Mouse (Mus musculus) small intestine, adult 2 months (tissue): ENCODE measurements around the gene Cacna2d3. TPM values are rescaled to one million over a fixed set of nuclear protein-coding genes. Genes with fewer than 3 reads are reported as not detected.

Experiments
- H3K27ac ChIP-seq: fragments of 200-500 bp; 2 replicates; pipeline ENCODE4 v1.5.1; 2012; ENCODE audit warnings: low read depth, low read length, control low read depth, inconsistent platforms; ENCODE audit not compliant: insufficient read depth
- H3K27me3 ChIP-seq: fragments of 200-500 bp; 2 replicates; pipeline ENCODE4 v1.6.1; 2012; ENCODE audit warnings: mild to moderate bottlenecking, moderate library complexity, low read length, inconsistent platforms; ENCODE audit not compliant: control insufficient read depth, insufficient read depth
- H3K36me3 ChIP-seq: fragments of 200-500 bp; 2 replicates; pipeline ENCODE4 v1.6.1; 2012; ENCODE audit warnings: mild to moderate bottlenecking, low read length, control low read depth, inconsistent platforms; ENCODE audit not compliant: control insufficient read depth, insufficient read depth
- H3K4me1 ChIP-seq: fragments of 200-500 bp; 2 replicates; pipeline ENCODE4 v1.6.1; 2012; ENCODE audit warnings: low read length, inconsistent platforms, mixed read lengths; ENCODE audit not compliant: control insufficient read depth, insufficient read depth, insufficient read length
- H3K4me3 ChIP-seq: fragments of 200-500 bp; 2 replicates; pipeline ENCODE4 v1.5.1; 2012; ENCODE audit warnings: low read depth, mild to moderate bottlenecking, control low read depth, inconsistent platforms, low read length, moderate library complexity
- CTCF ChIP-seq: fragments of 200-500 bp; IDR thresholded peaks from 2 replicates; pipeline ENCODE4 v1.5.1; 2012; ENCODE audit warnings: low read depth, mild to moderate bottlenecking, control low read depth, inconsistent platforms, low read length, moderate library complexity, mixed read lengths; ENCODE audit not compliant: insufficient replicate concordance, insufficient read length; ENCODE audit errors: extremely low read depth
- POLR2A ChIP-seq: fragments of 200-500 bp; IDR thresholded peaks from 2 replicates; pipeline ENCODE4 v1.6.1; 2012; ENCODE audit warnings: low read depth, mild to moderate bottlenecking, control low read depth, inconsistent platforms, low read length, moderate library complexity
- WGBS: fragments of 180-500 bp; shearing (Covaris S2); methylation state at CpG from one replicate; pipeline ENCODE4 v1.1.7; 2018; 5-methylcytosine and 5-hydroxymethylcytosine counted together
- polyA plus RNA-seq: library from polyadenylated mRNA; depleted of rRNA; stranded (reverse); fragments of >200 nt; gene quantifications from 2 replicates; pipeline ENCODE4 v1.2.3, GENCODE M21; 2012

Gene Cacna2d3
- polyA plus RNA-seq, 1 experiment = 0.27 TPM

DNA sequence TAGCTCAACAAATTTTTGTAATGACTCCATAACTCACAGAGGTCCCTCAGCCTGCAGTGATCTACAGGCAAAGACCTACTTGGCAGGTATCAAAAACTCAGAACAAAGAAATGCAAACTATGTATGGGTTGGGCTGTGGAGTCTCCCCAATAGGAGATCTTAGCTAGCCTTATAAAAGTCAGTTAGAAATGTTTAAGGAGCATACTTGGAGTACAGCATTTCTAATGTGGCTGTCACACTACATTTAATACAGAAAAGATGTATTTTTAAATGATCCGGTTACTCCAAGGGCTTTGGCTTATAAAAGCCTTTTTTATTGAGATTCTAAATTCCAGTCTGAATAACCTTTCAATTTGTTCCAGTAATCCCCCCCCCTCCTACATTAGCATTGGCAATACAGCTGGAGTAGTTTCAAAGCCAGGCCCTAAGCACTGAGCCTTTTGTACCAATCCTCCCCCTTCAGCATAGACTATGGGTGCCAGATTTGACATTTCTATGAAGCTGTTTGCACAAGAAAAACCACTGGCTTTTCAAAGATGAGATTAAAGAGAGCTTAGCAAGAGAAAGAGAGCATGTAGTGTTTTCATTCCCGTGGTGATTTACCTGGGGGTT, 495.8 kb downstream of the Cacna2d3 start:
- H3K27ac ChIP-seq = no peak overlapping the region
- no peaks in the 10 kb centered on the region for H3K27me3 ChIP-seq
- H3K4me3 ChIP-seq = no peak overlapping the region
- no peaks in the 10 kb centered on the region for H3K36me3 ChIP-seq
- TF ChIP-seq CTCF = no peak
- WGBS = 55% methylated on average over 2 of the region's 2 CpGs
- H3K4me1 ChIP-seq = no peaks in the 10 kb centered on the region

DNA sequence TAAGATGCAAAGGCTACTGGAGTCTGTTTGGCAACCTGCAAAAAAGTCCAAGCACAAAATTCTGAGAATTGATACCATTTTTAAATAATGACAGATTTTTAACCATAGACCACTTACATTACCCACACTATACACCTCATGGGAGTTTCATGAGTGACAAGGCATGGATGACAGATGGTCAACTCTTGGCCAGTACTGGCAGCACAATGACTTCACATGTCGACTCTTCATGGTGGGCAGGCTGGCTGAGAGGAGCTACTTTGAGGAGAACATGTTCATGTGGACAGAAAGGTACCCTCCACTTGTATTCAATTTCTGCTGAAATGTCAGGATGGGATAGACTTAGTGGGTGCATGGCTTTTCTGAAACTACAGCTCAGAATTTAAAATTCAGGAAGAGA, 498.7 kb downstream of the Cacna2d3 start:
- H3K4me1 ChIP-seq = no peaks in the 10 kb centered on the region
- H3K36me3 ChIP-seq = no peaks in the 10 kb centered on the region
- no peak overlapping the region for H3K4me3 ChIP-seq
- TF ChIP-seq CTCF = no peak
- no peak for TF ChIP-seq POLR2A
- no peak overlapping the region for H3K27ac ChIP-seq
- 85% methylated on average over 1 of the region's 1 CpGs for WGBS
- no peaks in the 10 kb centered on the region for H3K27me3 ChIP-seq

DNA sequence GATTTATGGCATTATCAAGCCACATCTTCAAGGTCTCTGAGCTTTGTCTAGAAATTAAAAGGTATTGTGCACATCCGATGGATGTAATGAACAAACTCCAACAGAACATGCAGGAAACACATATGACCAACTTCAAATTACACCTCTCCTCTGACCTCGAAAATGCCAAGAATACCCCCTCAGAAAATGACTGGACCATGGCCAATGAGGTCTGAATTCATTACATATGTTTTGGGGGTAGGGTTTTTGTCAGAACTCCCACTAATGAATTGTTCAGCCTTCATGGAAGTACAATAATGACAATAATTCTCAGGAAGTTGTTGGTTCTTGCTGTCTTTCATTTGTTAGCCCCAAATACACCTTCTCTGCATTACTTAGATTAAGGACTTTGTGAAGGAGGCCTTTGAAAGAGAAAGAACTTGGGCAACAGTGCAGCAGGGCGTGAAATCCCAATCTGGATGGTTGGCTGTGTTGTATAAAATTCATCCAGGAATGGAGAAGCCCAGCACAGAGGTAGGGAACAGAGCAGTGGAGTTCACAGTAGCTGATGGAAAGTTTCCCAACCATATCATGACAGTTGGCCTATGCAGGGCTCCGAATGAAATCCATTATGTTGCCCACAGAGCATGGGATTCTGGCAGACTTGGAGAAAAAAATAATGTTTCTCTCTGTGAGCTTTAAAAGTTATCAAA, 499.3 kb downstream of the Cacna2d3 start:
- no peaks in the 10 kb centered on the region for H3K27me3 ChIP-seq
- H3K27ac ChIP-seq = no peak overlapping the region
- 73% methylated on average over 4 of the region's 4 CpGs for WGBS
- no peaks in the 10 kb centered on the region for H3K36me3 ChIP-seq
- TF ChIP-seq CTCF = no peak
- TF ChIP-seq POLR2A = no peak
- no peaks in the 10 kb centered on the region for H3K4me1 ChIP-seq
- no peak overlapping the region for H3K4me3 ChIP-seq

DNA sequence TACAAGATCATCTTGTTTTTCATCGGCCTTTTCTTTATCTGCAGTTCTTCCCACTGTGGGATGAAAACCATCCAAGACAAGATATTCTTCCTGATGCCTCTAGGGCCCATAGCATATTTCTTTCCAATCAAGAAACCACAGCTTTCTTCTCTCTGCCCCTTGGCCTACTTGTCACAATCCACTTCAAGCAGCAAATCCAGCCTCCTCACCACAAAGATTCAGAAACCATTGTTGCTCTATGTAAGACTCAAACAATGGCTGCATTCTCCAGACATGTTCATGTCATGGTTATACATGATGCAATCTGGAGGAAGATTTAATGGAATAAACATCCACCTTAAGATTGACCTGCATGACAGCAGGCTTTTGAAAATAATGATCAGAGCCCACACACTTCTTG, 505.6 kb downstream of the Cacna2d3 start:
- TF ChIP-seq POLR2A = no peak
- no peak for TF ChIP-seq CTCF
- WGBS = 85% methylated on average over 1 of the region's 1 CpGs

DNA sequence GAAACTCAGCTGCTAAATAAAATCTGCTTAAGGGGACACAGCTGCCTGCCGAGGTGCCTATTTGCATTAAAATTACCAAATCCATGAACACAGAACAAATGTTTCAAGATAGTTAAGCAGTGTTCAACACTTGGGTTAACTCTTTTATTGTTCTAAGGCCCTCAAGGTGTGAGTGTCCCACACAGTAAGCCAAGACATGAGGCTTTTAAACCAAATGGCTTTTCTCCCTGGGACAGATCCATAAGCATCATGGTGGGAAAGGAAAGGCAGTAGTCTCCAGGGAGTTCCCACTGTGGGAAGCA, 516.7 kb downstream of the Cacna2d3 start:
- no peaks in the 10 kb centered on the region for H3K36me3 ChIP-seq
- WGBS = 80% methylated on average over 1 of the region's 1 CpGs
- H3K4me3 ChIP-seq = no peak overlapping the region
- no peaks in the 10 kb centered on the region for H3K27me3 ChIP-seq
- H3K4me1 ChIP-seq = no peaks in the 10 kb centered on the region
- no peak overlapping the region for H3K27ac ChIP-seq
- TF ChIP-seq CTCF (no peak), POLR2A (no peak)

More for the DNA sequence above, 505.6 kb downstream of the Cacna2d3 start:
- H3K27ac ChIP-seq = no peak overlapping the region
- H3K36me3 ChIP-seq = no peaks in the 10 kb centered on the region
- no peak overlapping the region for H3K4me3 ChIP-seq
- H3K4me1 ChIP-seq = no peaks in the 10 kb centered on the region
- H3K27me3 ChIP-seq = no peaks in the 10 kb centered on the region

DNA sequence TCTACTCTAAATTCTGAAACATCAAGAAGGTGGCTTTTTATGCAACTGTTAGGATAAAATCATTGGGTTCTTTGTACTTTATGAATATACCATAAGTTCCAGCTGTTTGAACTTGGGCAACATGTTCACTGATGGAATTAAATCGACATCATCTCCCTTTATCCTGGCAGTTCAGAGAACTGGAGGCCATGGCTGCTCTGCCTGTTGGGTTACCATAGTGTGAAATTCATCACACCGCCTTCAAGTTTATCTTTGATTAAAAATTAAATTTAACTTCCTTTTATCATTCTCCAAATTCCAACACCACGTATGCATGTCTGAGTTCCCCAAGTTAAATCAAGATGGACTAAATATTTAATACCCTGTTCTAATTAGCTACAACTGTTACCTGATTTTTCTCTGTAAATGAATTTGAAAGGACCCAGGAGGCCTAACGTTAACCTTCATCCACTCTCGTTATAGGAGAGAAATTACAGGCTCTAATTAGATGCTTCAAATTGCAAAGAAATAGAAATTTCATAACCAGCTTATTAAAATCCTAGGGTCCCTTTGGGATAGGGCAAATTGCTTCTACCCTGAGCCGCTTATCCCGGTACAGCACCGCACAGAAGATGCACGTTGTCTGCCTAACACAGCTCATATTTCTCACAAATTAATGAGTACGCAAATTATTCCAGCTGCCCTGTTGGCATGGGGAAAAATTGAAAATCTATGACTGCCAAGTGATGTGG, 517.3 kb downstream of the Cacna2d3 start:
- 86% methylated on average over 10 of the region's 10 CpGs for WGBS
- H3K36me3 ChIP-seq = no peaks in the 10 kb centered on the region
- H3K27ac ChIP-seq = no peak overlapping the region
- no peaks in the 10 kb centered on the region for H3K4me1 ChIP-seq
- no peak for TF ChIP-seq POLR2A
- TF ChIP-seq CTCF = no peak
- no peaks in the 10 kb centered on the region for H3K27me3 ChIP-seq
- no peak overlapping the region for H3K4me3 ChIP-seq

DNA sequence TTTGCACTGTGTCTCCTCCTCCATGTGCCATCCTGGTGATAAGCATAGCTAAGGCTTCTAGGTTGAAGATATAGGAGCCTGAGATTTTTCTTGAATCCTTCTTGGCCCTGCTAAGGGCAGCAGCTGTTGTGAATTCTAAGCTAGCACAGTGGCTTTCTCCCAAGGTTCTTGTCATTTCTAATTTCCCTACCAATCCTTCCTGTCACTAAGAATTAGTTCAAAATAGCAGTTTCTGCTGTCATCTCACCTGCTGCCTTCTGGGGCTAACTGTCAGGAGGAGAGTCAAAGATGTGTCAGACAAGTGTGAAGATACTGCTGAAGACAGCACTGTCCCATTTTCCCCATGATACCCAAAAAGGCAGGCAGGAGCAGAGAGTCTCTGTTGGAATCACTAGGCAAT, 525.5 kb downstream of the Cacna2d3 start:
- Histone ChIP-seq H3K36me3 (no peaks in the 10 kb centered on the region), H3K27me3 (no peaks in the 10 kb centered on the region), H3K27ac (no peak overlapping the region), H3K4me3 (no peak overlapping the region), H3K4me1 (no peaks in the 10 kb centered on the region)
- TF ChIP-seq POLR2A = no peak

DNA sequence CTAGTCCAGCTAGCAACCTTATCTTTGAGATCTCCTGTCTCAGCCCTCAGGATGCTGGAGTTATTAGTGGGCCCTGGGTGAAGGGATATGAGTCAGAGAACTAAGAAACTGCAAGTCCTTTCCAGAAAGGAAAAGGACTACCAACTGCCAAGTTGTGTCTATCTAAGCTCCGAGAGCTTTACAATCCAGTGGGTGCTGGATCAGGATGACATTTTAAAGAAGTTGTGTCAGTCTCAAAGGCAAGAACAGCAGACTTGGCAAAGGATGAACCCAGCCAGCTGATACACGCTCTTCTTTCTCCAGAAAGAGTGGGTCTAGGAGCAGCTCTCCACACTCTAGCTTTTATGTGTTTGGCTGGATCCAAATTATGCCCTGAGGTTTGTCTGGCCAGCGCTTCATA, 530.2 kb downstream of the Cacna2d3 start:
- Histone ChIP-seq H3K27ac (no peak overlapping the region), H3K27me3 (no peaks in the 10 kb centered on the region), H3K4me3 (no peak overlapping the region), H3K36me3 (no peaks in the 10 kb centered on the region), H3K4me1 (no peaks in the 10 kb centered on the region)
- no peak for TF ChIP-seq CTCF
- TF ChIP-seq POLR2A = no peak
- WGBS = 77% methylated on average over 3 of the region's 3 CpGs
